Mouse (Mus musculus): Measurements from ENCODE around the gene Cfap206. TPM values are rescaled to one million over a fixed set of nuclear protein-coding genes. Genes with fewer than 3 reads are reported as not detected.

Cfap206 gene
- total and polyA plus RNA-seq, 3 experiments: 0.16 to 0.47 TPM; not detected in 1

- intact Hi-C loops (cut with DNase I): no loop called here
- WGBS: 95% methylated on average over 12 of the region's 12 CpGs
- Histone ChIP-seq H3K4me1 (ENCODE audit: control insufficient read depth, insufficient read depth, low read length) (no peaks in the 10 kb centered on the region), H3K27ac (no peak overlapping the region), H3K27me3 (ENCODE audit: control insufficient read depth, insufficient read depth, low read length) (no peaks in the 10 kb centered on the region), H3K4me3 (no peak overlapping the region), H3K36me3 (ENCODE audit: control insufficient read depth, insufficient read depth, low read length) (no peaks in the 10 kb centered on the region), H3K79me2 (replicated peaks; ENCODE audit: control insufficient read depth, insufficient read depth, low read length) (no peaks in the 10 kb centered on the region), H3K9ac (ENCODE audit: low read depth, low read length) (no peak overlapping the region)
- TF ChIP-seq CTCF (IDR thresholded peaks at IDR 0.05) (no peak), POLR2A (IDR thresholded peaks at IDR 0.05; ENCODE audit: insufficient read depth, low read depth, low read length) (no peak), EP300 (IDR thresholded peaks at IDR 0.05; ENCODE audit: insufficient read depth, low read depth, low read length) (no peak)
- no peak for DNase-seq
These were observed 10.6 kb downstream of the Cfap206 start for GRCm38 (mm10) chr4:34719421-34719820.

GRCm38 (mm10) chr4:34715062-34715461, 14.9 kb downstream of the Cfap206 start:
- H3K27ac ChIP-seq: no peak overlapping the region
- H3K4me1 ChIP-seq (ENCODE audit: control insufficient read depth, insufficient read depth, low read length): no peaks in the 10 kb centered on the region
- 90% methylated on average over 1 of the region's 1 CpGs for WGBS
- no peaks in the 10 kb centered on the region for H3K36me3 ChIP-seq (ENCODE audit: control insufficient read depth, insufficient read depth, low read length)
- no peak for DNase-seq
- no peaks in the 10 kb centered on the region for H3K79me2 ChIP-seq (replicated peaks; ENCODE audit: control insufficient read depth, insufficient read depth, low read length)
- H3K27me3 ChIP-seq (ENCODE audit: control insufficient read depth, insufficient read depth, low read length): no peaks in the 10 kb centered on the region
- no peak overlapping the region for H3K4me3 ChIP-seq
- no peak for TF ChIP-seq EP300 (IDR thresholded peaks at IDR 0.05; ENCODE audit: insufficient read depth, low read depth, low read length)
- no peak for TF ChIP-seq POLR2A (IDR thresholded peaks at IDR 0.05; ENCODE audit: insufficient read depth, low read depth, low read length)
- no peak for TF ChIP-seq CTCF (IDR thresholded peaks at IDR 0.05)
- H3K9ac ChIP-seq (ENCODE audit: low read depth, low read length): no peak overlapping the region
- intact Hi-C loops (cut with DNase I): no loop called here

GRCm38 (mm10) chr4:34708127-34708526, 21.9 kb downstream of the Cfap206 start:
- 57% methylated on average over 3 of the region's 3 CpGs for WGBS
- no peaks in the 10 kb centered on the region; the same call in 1 of the 2 replicates for H3K27me3 ChIP-seq (ENCODE audit: control insufficient read depth, insufficient read depth, low read length)
- no peak overlapping the region for H3K9ac ChIP-seq (ENCODE audit: low read depth, low read length)
- no peak overlapping the region for H3K27ac ChIP-seq
- no peaks in the 10 kb centered on the region for H3K36me3 ChIP-seq (ENCODE audit: control insufficient read depth, insufficient read depth, low read length)
- H3K4me1 ChIP-seq (ENCODE audit: control insufficient read depth, insufficient read depth, low read length): no peaks in the 10 kb centered on the region
- intact Hi-C loops (cut with DNase I): no loop called here
- DNase-seq: no peak
- H3K79me2 ChIP-seq (replicated peaks; ENCODE audit: control insufficient read depth, insufficient read depth, low read length): no peaks in the 10 kb centered on the region
- no peak for TF ChIP-seq CTCF (IDR thresholded peaks at IDR 0.05)
- TF ChIP-seq POLR2A (IDR thresholded peaks at IDR 0.05; ENCODE audit: insufficient read depth, low read depth, low read length): no peak
- TF ChIP-seq EP300 (IDR thresholded peaks at IDR 0.05; ENCODE audit: insufficient read depth, low read depth, low read length): no peak
- no peak overlapping the region for H3K4me3 ChIP-seq

DNA sequence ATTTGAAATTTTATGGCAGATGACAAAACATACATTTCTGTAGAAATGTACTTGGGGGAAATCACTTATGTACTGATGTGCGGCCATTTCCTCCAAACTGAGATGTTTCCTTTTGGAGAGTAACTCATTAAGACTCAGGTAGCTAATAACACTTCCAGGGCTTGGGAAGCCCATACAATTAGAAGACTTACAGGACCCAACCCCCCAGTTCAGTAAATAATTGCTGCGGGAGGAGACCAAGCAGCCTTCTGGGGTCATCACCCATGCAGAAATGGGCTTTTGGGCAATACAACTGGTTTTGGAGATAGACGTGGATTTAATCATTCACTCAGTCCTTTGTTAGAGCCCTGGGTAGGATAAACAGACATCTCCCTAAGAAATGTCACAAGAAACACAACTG, 22.8 kb downstream of the Cfap206 start:
- no peaks in the 10 kb centered on the region for H3K36me3 ChIP-seq (ENCODE audit: control insufficient read depth, insufficient read depth, low read length)
- no peak overlapping the region for H3K4me3 ChIP-seq
- H3K79me2 ChIP-seq (replicated peaks; ENCODE audit: control insufficient read depth, insufficient read depth, low read length): no peaks in the 10 kb centered on the region
- WGBS: 78% methylated on average over 3 of the region's 3 CpGs
- no peak for DNase-seq
- intact Hi-C loops (cut with DNase I): no loop called here
- no peak overlapping the region for H3K27ac ChIP-seq
- no peaks in the 10 kb centered on the region; the same call in 1 of the 2 replicates for H3K27me3 ChIP-seq (ENCODE audit: control insufficient read depth, insufficient read depth, low read length)
- TF ChIP-seq EP300 (IDR thresholded peaks at IDR 0.05; ENCODE audit: insufficient read depth, low read depth, low read length) (no peak), CTCF (IDR thresholded peaks at IDR 0.05) (no peak), POLR2A (IDR thresholded peaks at IDR 0.05; ENCODE audit: insufficient read depth, low read depth, low read length) (no peak)
- no peak overlapping the region for H3K9ac ChIP-seq (ENCODE audit: low read depth, low read length)
- H3K4me1 ChIP-seq (ENCODE audit: control insufficient read depth, insufficient read depth, low read length): no peaks in the 10 kb centered on the region

GRCm38 (mm10) chr4:34703029-34703428, 27.0 kb downstream of the Cfap206 start:
- intact Hi-C loops (cut with DNase I): loop anchor here (5.0 kb wide), 1 partner anchor 219 kb away; no protein-coding TSS in a partner anchor
- Histone ChIP-seq H3K36me3 (ENCODE audit: control insufficient read depth, insufficient read depth, low read length) (no peaks in the 10 kb centered on the region), H3K4me3 (no peak overlapping the region), H3K27me3 (ENCODE audit: control insufficient read depth, insufficient read depth, low read length) (no peaks in the 10 kb centered on the region), H3K4me1 (ENCODE audit: control insufficient read depth, insufficient read depth, low read length) (no peaks in the 10 kb centered on the region), H3K9ac (ENCODE audit: low read depth, low read length) (no peak overlapping the region), H3K79me2 (replicated peaks; ENCODE audit: control insufficient read depth, insufficient read depth, low read length) (no peaks in the 10 kb centered on the region), H3K27ac (no peak overlapping the region)
- TF ChIP-seq EP300 (IDR thresholded peaks at IDR 0.05; ENCODE audit: insufficient read depth, low read depth, low read length) (no peak), CTCF (IDR thresholded peaks at IDR 0.05) (peak; percentile 20), POLR2A (IDR thresholded peaks at IDR 0.05; ENCODE audit: insufficient read depth, low read depth, low read length) (no peak)
- no peak for DNase-seq
- 45% methylated on average over 4 of the region's 4 CpGs for WGBS

- Histone ChIP-seq H3K4me3 (no peak overlapping the region), H3K4me1 (ENCODE audit: control insufficient read depth, insufficient read depth, low read length) (no peaks in the 10 kb centered on the region), H3K79me2 (replicated peaks; ENCODE audit: control insufficient read depth, insufficient read depth, low read length) (no peaks in the 10 kb centered on the region), H3K27ac (no peak overlapping the region), H3K9ac (ENCODE audit: low read depth, low read length) (no peak overlapping the region), H3K27me3 (ENCODE audit: control insufficient read depth, insufficient read depth, low read length) (no peaks in the 10 kb centered on the region), H3K36me3 (ENCODE audit: control insufficient read depth, insufficient read depth, low read length) (no peaks in the 10 kb centered on the region)
- WGBS: 97% methylated on average over 11 of the region's 11 CpGs
- TF ChIP-seq POLR2A (IDR thresholded peaks at IDR 0.05; ENCODE audit: insufficient read depth, low read depth, low read length) (no peak), EP300 (IDR thresholded peaks at IDR 0.05; ENCODE audit: insufficient read depth, low read depth, low read length) (no peak), CTCF (IDR thresholded peaks at IDR 0.05) (no peak)
- intact Hi-C loops (cut with DNase I): loop anchor here (5.0 kb wide), 1 partner anchor 220 kb away; no protein-coding TSS in a partner anchor
- no peak for DNase-seq
These were observed 27.8 kb downstream of the Cfap206 start for GRCm38 (mm10) chr4:34702231-34702630.
